Mouse (Mus musculus) common myeloid progenitor, adult 5-6 weeks (primary cell): ENCODE results near the gene Plekhh2. TPM values are rescaled to one million over a fixed set of nuclear protein-coding genes. Genes with fewer than 3 reads are reported as not detected.

Experiments used
- ATAC-seq: replicated peaks from 2 replicates; pipeline ENCODE4 v1.8.0; 2016; ENCODE audit warnings: low read depth, mild to moderate bottlenecking, moderate TSS enrichment, inconsistent platforms; ENCODE audit not compliant: poor library complexity, severe bottlenecking
- total RNA-seq: library from RNA; stranded (forward); fragments of 200-1000, 187-1606 nt; gene quantifications from 2 replicates; pipeline ENCODE4 v1.2.3, GENCODE M21; 2017

Gene Plekhh2
- total RNA-seq, 1 experiment from 2014 or later, result not detected

- peak; percentile 75 for ATAC-seq
These were observed 121.7 kb downstream of the Plekhh2 start for GRCm38 (mm10) chr17:84633443-84633842.

- no peak for ATAC-seq
These were observed 124.6 kb downstream of the Plekhh2 start for GRCm38 (mm10) chr17:84636328-84636727.

GRCm38 (mm10) chr17:84637971-84638370 lies 126.3 kb downstream of the Plekhh2 start:
- ATAC-seq, result no peak

- ATAC-seq, result no peak
These were observed 128.2 kb downstream of the Plekhh2 start for GRCm38 (mm10) chr17:84639796-84640378.

- ATAC-seq, result peak; percentile 68; the same call in 1 of the 2 replicates
These were observed 130.2 kb downstream of the Plekhh2 start for GRCm38 (mm10) chr17:84641893-84642292.

GRCm38 (mm10) chr17:84642324-84642723 lies 130.6 kb downstream of the Plekhh2 start:
- no peak for ATAC-seq

GRCm38 (mm10) chr17:84644292-84645050 lies 132.8 kb downstream of the Plekhh2 start:
- ATAC-seq, result no peak

- ATAC-seq, result no peak
These were observed 133.4 kb downstream of the Plekhh2 start for GRCm38 (mm10) chr17:84645119-84645518.

GRCm38 (mm10) chr17:84645894-84646293 lies 134.2 kb downstream of the Plekhh2 start:
- ATAC-seq, result no peak

- ATAC-seq, result no peak
These were observed 134.8 kb downstream of the Plekhh2 start for GRCm38 (mm10) chr17:84646477-84646876.

- ATAC-seq, result peak; percentile 87
These were observed 135.9 kb downstream of the Plekhh2 start for GRCm38 (mm10) chr17:84647630-84648029.

GRCm38 (mm10) chr17:84650302-84651017 lies 138.8 kb downstream of the Plekhh2 start:
- ATAC-seq, result no peak

GRCm38 (mm10) chr17:84653544-84653943 lies 141.8 kb downstream of the Plekhh2 start:
- ATAC-seq, result no peak

GRCm38 (mm10) chr17:84656205-84656604 lies 144.5 kb downstream of the Plekhh2 start:
- no peak for ATAC-seq

- ATAC-seq, result no peak
These were observed 145.1 kb downstream of the Plekhh2 start for GRCm38 (mm10) chr17:84656653-84657421.

- ATAC-seq, result no peak
These were observed 145.7 kb downstream of the Plekhh2 start for GRCm38 (mm10) chr17:84657422-84657732.

GRCm38 (mm10) chr17:84657782-84658181 lies 146.1 kb downstream of the Plekhh2 start:
- no peak for ATAC-seq

- no peak for ATAC-seq
These were observed 146.5 kb downstream of the Plekhh2 start for GRCm38 (mm10) chr17:84658195-84658594.

GRCm38 (mm10) chr17:84658951-84659350 lies 147.3 kb downstream of the Plekhh2 start:
- ATAC-seq, result no peak

- no peak for ATAC-seq
These were observed 153.4 kb downstream of the Plekhh2 start for GRCm38 (mm10) chr17:84665053-84665452.
